Mouse (Mus musculus) thymus, postnatal 36 days (tissue): ENCODE measurements around the gene Noct.
"Not testable (repeated sequence)": the region's sequence is repeated elsewhere in the genome, so short reads cannot be mapped to it uniquely, and the experiment has no call there.

ENCODE experiments used
- DNase-seq, 2 experiments: peaks; one replicate each; pipeline ENCODE4 v3.0.0; 2022; ENCODE audit warnings: mixed read lengths in 2 of 2

Noct gene

DNA sequence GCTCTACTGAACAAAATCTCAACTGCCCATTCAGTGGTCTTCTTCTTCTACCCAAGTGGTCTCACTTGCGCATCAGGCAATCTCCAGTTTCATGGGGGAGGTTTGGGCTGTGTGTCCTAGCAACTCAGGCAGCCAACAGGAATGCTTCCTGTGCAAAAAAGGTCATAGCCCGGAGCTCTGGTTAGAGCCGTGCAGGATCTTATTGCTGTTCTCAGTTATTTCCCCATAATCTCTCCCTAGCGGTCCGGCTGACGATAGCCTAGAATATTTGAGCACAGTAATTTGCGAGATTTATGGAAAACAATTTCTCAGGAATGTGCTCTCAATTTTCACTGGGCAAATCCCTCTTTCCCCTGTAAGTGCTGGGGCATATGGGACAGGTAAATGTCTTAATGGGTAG lies 17.7 kb upstream of the Noct start:
- no peak for DNase-seq

DNA sequence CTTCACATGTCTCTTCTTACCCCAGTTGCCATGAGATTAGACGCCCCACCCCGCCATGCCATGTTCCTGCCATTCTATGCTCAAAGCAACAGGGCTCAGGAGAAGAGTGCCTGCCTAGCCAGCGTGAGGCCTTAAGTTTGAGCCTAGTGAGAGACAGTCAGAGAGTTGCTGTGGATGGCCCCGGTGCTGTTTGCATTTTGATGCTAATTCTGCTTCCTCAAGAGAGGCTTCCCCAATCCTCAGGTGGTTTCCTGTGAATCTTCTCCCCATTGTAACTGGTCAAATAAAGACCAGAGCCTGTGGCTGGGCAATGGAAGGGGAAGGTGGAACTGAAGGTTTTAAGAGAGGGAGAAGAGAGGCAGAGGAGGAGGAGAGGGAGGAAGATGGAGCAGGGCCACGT lies 15.6 kb upstream of the Noct start:
- no peak for DNase-seq

DNA sequence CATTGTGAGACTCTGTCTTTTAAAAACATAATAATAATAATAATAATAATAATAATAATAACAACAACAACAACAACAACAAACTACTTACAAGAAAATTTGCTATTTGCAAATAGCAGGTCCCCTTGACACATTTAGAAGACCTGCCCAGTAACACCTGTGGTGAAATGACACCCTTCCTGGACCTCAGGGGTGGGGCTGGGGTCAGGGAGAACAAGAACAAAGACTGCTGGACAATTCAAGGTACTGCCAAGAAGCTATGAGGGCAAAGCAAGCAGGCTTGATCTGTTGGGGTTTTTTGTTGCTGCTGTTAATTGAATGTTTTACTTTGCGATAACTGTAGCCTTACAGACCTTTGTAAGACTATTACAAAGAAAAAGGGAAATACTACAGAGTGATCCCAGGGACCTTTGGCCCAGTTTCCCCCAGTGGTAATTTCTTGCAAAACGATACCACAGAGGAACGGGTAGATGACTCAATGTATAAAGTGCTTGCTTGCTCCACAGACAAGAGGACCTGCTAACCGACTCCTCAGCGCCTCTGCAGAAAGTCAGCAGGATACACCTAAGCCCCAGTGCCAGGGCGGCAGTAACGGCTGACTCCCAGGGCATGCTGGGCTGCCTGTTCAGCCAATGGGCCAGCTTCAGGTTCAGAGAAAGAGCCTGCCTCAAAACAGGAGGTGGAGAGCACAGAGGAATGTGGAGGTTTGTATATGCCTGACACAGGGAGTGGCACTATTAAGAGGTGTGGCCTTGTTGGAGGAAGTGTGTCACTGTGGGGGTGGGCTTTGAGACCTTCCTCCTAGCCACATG lies 14.5 kb upstream of the Noct start:
- DNase-seq, result no peak

DNA sequence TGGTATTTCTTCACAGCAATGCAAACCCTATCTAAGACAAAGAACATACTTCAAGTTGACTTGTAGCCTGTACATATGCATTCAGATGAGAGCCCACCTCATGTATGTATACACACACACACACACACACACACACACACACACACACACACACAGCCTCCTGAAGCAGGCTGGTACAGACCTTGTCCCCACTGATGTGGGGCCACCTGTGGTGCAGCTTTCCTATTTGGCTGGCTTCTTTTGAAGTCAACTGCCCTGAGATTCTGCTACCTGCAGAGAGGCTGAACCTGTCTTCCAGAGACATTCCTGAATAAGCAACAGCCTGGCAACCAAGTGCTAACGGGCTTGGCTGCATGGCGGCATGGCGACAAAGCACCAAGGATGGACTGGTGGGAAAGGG lies 13.8 kb upstream of the Noct start:
- DNase-seq, result no peak

DNA sequence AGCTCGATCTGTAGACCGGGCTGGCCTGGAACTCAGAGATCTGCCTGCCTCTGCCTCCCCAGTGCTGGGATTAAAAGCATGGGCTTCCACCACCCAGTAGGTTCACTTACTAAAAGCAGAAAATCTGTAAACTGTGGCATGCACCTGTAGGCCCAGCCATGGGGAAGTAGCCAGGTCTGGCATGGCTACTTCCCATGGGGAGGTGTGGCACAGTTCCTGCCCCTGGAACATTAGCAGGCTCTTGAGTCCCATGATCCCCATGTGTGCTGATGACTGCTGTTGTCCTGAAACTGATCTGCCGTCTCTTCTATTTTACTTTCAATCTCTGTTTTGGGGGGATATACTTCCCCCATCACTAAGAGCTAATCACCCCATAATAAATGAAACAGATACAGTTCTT lies 11.1 kb upstream of the Noct start:
- DNase-seq, result no peak

DNA sequence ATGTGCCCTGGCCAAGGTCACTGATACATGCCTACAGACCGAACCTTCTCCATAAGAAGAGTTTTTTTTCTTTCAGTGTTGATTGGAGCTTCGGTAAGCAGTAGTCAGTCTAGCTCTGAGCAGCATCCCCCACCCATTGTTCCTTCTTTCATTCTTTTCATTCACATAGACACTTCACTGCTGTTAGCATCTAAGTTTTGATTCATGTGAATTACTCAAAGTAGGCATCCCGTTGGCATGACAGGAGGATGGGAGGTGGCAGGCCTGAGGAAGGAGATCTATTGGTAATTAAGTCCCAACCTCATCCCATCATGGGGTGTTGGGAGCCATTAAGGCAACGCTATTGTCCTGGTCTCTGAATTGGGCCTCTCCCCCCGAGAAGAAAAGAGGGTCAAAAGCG lies 8.6 kb upstream of the Noct start:
- no peak for DNase-seq

DNA sequence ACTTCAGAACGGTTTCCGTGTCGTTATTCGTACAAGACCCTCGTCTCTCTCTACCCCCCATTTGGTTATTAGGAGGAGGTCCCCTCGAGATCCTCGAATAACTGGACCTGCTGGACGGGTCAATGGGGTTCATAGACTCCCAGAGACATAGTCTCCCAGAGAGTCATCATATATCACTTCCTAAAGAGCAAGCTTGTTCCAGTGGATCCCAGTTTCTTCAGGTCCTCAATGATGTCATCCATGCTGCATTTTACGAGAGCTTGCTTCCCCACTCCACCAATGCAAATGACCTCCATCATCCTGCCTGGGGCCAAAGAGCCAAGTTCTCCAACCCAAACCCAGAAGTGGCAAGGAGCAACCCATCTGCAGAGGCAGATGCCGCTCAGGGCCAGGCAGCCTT lies 7.9 kb upstream of the Noct start:
- DNase-seq, result not testable (repeated sequence)

DNA sequence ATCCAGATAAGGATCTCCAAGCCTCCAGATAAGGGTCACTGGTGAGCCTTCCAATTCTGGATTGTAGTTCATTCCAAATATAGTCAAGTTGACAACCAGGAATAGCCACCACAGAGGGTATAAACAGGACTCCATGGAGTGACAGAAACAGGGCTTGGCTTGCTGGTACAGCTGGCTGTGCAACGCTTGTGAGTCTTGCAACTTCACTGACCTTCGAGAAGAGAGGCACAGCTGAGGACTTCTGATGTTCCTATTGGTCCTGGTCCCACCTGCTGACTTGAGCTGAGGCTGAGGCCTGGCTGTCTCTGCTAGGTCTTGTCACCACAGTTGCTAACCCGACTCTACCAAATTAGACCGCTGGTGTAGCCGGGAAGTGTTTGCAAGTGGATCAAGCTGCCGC lies 5.9 kb upstream of the Noct start:
- DNase-seq, result not testable (repeated sequence)

DNA sequence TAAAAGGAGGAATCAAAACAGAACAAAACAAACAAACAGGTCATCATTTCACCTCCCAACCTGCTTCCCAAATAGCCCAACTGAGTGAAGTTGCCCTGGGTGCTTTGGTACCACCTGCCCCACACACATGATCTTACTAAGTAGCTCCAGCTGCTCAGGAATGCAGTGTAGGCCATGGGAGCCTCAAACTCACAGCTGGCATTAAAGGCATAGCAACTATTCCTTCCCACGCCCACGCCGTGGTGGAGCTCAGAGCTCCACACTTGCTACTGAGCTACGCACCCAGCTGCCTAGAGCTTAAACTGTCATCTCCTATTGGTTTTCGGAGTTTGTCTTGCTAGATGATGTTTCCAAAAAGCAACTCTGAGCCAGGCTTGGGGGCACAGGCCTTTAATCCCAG lies 5.0 kb upstream of the Noct start:
- DNase-seq, result no peak

DNA sequence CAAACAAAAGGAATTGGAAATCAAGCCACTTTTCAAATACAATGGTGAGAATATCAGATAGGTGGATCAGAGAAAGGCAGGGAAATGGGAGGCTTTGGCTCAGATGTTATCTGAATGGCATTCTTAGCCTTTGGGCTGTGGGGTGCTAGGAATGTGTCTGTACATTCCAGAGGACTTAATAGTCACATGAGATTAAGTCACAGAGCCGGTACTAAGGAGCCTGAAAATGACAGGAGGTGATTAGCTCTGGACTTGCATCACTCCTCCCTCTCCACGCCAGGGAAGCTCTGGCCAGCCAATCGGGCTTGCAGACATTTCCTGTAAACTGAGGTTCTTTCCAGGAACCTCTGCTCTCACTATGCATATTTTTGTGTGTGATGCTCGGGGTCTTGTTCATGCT lies 3.4 kb upstream of the Noct start:
- DNase-seq, result no peak

DNA sequence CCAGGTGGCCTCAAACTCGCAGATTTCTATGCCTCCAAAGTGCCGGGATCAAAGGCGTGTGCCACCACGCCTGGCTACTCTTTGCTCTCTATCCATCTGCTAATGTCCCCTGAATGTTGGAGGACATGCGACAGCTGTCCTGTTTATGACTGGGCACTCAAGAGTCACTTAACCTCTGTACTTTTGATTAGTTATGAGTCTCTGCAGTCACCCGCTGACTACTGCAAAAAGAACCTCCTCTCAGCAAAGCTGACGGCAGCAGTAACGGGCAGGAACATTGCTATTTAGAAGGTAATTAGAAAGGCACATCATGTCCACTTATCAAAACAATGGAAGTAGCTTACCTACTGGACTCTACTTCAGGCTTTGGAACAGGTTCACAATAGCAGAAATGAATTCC lies 2.4 kb upstream of the Noct start:
- no peak for DNase-seq

DNA sequence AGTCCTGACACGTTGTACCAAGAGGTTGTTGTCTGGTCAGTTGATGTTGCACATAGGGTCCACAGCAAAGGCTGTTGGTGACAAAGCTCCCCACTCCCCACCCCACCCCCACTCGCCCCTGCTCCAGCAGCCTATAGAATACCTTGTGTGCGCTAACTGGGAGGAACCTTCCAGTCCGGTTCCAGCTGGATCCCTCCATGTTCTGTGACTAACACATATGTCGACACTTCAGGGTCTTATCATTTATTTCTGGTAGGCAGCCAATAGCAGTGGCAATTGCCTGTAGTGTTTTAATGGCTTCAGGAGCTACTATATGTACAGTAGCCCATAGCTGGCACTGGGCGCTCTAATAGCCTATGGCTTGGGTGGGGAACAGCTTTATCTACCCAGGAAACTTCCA lies 1.9 kb upstream of the Noct start:
- no peak for DNase-seq

DNA sequence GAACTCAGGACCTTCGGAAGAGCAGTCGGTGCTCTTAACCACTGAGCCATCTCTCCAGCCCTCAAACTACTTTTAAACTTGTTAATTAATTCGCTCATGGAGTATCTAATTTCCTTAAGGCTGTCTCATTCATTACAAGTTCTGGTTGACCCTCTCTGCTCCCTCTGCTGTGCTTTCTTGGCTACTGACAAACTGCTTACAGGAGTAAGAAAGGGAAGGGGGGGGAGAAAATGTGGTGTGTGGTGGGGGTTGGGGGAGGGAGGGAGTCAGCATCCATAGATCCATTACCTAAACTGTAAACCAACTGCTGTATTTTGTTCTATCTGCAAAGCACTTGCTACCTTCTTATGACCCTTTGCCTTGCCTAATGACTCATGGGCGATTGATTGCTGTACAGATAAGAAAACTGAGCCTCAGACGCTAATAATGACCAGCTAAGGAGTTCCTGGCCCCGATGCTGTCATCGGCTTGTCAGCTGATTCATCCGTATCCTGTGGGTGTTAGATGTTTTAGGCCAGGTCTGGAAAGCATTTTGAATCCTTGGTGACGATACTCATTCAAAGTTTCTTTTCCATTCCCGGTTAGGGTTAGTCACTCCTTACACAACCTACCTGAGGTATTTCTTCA lies 1.3 kb upstream of the Noct start:
- DNase-seq, result no peak

DNA sequence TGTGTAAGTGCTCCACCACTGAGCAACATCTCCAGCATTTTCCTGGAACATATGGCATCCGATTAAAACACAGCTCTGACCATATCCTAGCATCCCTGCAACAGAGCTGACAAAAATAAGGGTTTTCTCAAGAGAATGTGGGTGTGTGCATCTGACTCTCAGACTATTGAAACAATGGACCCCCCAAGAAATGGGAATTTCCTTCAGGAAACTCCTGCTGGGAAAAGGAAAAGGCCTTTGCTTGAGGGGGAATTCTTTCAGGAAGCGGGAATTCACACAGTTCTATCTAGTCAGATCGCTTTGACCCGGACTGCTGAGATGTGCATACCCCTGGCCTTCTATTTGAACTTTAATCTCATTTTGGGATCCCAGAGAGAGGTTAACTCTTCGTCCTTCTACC lies 691 bp upstream of the Noct start:
- no peak for DNase-seq

DNA sequence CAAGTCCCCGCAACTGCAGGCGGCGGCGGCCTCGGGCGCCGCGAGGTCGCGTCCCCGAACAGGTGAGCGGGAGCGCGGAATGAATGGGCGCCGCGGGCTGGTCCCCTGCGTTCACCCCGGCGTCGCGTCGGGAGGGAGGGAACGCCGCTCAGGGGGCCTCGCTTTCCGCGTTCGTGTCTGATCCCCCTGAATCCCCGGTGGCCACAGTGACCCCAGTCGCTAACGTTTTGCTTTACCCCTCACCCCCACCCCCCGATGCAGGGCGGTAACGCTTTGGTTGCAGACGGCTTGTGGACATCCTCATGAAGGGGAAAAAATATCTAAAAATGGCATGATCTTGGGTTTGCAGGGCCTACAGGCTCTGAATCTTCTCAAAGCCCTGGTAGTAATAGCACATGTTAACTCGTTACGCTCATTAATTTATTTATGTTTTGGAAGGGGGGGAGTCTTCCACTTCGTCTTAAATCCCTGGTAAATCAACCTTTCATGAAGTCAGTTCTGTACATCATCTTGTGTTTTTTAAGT lies 1.0 kb downstream of the Noct start:
- DNase-seq, result no peak

DNA sequence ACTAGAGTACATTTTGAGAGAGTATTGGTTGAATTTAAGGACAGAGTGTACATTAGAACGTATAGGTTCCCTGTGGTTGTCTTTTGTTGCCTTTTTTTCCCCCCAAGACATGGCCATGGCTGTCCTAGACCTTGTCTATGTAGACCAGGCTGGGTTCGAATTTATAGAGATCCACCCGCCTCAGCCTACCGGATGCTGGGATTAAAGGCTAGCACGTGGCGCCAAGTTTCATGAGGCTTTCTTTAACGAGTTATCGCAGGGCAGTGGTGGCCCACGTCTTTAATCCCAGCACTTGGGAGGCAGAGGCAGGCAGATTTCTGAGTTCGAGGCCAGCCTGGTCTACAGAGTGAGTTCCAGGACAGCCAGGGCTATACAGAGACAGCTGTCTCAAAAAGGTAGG lies 1.7 kb downstream of the Noct start:
- no peak for DNase-seq

DNA sequence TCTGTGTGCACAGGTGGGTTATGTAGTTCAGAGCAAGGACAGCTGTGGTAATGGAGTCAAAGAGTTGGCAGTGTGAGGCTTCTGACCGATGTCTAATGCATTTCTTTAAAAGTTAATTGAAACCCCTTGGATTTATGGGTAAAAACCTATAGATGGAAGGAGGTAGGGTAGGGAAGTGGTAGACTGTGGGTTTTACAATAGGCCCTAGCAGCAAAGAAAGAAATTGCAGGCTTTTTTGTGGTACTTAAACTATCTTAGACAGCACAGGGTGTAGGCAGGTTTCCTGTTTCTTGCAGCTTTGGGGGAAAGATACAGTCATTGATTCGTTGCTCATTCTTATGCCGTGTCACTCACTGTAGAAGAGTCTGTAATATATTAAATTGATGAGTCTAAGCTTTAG lies 2.4 kb downstream of the Noct start:
- no peak for DNase-seq

DNA sequence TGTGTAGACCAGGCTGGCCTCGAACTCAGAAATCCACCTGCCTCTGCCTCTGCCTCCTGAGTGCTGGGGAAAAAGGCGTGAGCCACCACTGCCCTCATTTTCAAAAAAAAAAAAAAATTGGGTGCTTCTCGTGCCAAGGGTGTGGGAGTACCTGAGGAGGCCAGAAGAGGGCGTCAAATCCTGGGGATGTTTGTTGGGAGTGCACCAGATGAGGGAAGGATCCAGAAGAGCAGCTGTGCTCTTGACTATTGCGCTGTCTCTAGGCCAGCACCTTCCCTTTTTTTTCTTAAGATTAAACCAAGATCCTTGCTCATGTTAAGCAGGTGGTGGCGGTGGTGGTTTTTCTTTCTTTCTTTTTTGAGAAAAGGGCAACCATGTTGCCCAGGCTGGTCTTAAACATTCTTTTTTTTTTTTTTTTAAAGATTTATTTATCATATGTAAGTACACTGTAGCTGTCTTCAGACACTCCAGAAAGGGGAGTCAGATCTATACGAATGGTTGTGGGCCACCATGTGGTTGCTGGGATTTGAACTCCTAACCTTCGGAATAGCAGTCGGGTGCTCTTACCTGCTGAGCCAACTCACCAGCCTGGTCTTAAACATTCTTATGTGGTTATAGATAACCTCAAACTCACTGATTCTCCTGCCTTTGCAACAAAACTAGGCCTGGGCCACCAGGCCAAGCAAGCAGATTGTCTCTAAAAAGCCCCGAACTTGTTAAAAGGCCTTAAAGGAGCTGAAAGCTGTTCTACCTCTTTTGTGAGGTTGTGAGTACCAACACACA lies 4.0 kb downstream of the Noct start:
- peak; percentile 43 to 56 for DNase-seq

DNA sequence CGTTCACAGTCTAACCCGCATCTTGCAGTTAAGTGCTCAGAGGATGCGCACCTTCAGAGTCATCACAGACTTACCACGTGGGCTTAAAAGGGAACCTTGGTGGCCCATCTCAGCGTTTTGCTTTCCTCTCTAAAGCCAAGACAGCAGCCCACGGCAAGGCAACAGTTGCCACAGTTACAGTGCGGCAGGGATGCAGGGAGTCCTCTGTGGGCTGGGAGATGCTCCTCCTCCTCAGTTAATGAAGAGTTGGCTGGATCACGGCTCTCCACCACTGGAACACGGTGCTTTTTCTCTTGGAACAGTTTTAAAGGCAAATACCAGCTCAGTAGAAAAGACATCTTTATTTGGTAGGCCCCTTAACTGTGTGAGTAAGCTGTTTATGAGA lies 4.6 kb downstream of the Noct start:
- DNase-seq, result no peak

DNA sequence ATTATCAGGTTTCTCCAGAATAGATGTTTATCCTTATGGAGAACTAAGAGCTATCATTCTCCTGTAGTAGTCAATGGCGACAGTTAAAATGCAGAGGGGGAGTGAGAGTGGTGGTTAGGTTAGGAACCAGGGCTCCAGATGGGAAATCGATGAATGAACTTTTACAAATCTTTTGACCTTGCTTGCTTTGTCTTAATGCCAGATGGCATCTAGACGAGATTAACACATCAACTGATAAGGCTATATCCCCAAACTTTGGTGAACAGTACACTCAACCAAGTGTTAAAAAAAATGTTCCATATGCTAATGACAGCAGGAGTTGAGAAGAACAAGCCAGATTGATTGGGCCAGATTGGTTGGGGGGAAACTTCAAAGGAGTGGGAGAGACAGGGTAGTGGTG lies 5.0 kb downstream of the Noct start:
- DNase-seq, result no peak

DNA sequence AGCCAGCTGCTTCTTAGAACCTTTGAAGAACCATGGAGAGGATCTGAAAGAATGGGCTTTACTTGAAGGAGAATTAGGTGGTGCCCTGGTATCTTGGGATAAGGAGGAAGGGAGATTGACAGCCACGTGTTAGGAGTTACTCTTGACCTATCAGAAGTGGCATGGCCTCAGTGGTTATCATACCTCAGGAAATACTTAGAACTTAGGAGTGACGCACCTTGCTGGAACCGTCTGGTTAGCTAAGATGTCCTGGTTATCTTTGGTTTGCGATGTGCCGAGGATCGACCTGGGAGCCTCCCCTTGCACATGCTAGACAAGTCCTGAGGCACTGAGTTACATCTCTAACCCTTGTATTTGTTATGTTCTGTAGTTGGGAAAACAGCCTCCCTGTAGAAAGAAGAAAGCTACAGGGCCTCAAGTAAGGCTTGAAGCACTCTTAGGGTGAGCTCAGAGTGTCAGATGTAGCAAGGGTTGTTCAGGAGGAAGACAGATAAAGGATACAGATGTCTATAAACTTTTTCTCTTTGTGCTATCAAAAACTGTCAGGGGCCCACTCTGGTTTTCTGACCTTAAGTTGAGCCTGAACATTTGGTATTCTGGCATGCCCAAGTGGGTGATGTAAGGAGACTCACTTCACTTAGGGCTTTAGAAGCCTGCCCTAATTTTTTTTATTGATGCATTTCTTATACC lies 6.0 kb downstream of the Noct start:
- DNase-seq, result no peak

DNA sequence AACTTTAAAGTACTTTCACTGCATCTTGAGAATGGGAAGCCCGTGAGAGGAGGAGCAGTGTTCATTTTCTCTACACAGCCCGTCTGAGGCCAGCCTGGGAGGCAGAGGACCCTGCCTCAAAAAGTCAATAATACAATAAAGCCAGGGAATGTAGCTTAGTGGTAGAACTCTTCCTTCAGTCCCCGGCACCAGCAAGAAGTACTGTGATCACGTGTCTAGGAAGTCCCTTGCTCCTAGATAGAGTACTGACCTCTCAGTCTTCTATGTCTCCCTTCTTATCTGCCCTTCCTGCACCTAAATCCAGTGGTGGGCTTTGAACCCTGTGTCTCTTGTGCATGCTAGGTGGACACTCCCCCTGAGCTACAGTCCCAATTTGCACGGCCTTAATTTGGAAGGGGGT lies 6.6 kb downstream of the Noct start:
- no peak for DNase-seq

DNA sequence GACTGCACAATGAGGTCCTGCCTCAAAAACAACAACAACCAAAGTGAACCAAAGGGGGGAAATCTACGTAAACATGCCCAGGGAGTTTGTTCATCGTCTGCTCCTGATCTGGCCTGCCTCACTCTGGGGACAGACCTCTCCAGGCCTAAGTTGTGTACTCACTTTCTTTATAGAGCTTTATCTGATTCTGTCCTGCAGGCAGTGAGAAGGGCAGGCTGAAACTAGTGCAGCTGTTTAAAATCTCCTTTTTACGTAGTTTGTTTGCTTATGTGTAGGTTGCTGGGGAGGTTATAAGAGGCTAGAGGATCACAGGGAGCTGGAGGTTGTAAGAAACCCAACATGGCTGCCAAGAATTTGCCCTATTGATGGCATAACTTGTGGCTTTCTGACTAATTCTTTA lies 7.3 kb downstream of the Noct start:
- DNase-seq, result no peak
